8 mouse cellular contexts compared by ENCODE assay signal in the genomic region with DNA sequence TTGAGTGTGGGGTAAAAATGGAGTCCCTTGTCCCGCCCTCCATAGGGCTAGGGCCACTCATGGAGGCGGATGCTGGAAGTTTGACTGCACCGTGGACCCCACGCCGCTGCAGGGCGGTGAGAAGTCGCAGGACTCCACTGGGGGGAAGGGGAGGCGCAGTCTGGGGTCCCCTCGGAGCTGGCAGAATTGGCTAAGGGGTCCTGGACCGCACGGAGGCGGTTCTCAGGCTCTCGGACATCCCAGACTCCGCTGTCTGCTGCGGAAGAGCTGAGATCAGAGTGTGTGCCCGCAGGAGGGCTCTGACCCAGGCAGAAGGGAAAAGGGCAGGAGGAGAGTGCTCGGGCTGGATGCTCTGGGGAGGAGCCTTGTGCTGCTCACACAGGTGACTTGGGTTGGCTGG. TPM values are rescaled to one million over a fixed set of nuclear protein-coding genes. Genes with fewer than 3 reads are reported as not detected.
DNase-seq lines count a peak whose midpoint lies in the region; ATAC-seq lines count a peak whose summit lies in the region.
"Had no signal": no experiment of that assay in that cellular context is flagged by ENCODE, and none has a peak within 500 bp of the region (broad histone marks: within the 10 kb centered on the region; RNA-seq: fewer than 3 reads in every experiment).

No protein-coding gene starts in this region.

- 5% methylated on average over 17 of the region's 17 CpGs for WGBS in forebrain, embryonic 14.5 days
- WGBS in liver, embryonic 12.5 days (ENCODE audit: insufficient replicate concordance) = 4% methylated on average over 17 of the region's 17 CpGs
- 3% methylated on average over 17 of the region's 17 CpGs for WGBS in stomach, embryonic 16.5 days

- no peak overlapping the region for H3K9ac ChIP-seq in forebrain, embryonic 14.5 days (ENCODE audit: low read length)
- no peak overlapping the region for H3K9ac ChIP-seq in liver, embryonic 12.5 days
- peak overlapping the region; percentile 69 for H3K9ac ChIP-seq in stomach, embryonic 16.5 days (ENCODE audit: low read length)

- peak overlapping the region; percentile 45 for H3K4me2 ChIP-seq in forebrain, embryonic 14.5 days (ENCODE audit: low read length)
- H3K4me2 ChIP-seq in liver, embryonic 12.5 days = peak overlapping the region; percentile 54
- H3K4me2 ChIP-seq in stomach, embryonic 16.5 days (ENCODE audit: low read depth, low read length) = peak overlapping the region; percentile 68

- H3K9me3 ChIP-seq in forebrain, embryonic 14.5 days (replicated peaks; ENCODE audit: control insufficient read depth, low read length) = no peaks in the 10 kb centered on the region
- H3K9me3 ChIP-seq in liver, embryonic 12.5 days (replicated peaks) = no peaks in the 10 kb centered on the region
- H3K9me3 ChIP-seq in stomach, embryonic 16.5 days (replicated peaks; ENCODE audit: control insufficient read depth, low read length) = no peaks in the 10 kb centered on the region

- H3K27ac ChIP-seq in forebrain, embryonic 14.5 days (ENCODE audit: low read depth, low read length) = no peak overlapping the region
- H3K27ac ChIP-seq in liver, embryonic 12.5 days = no peak overlapping the region
- no peak overlapping the region for H3K27ac ChIP-seq in stomach, embryonic 16.5 days (ENCODE audit: low read length)

- H3K4me1 ChIP-seq in forebrain, embryonic 14.5 days (ENCODE audit: control insufficient read depth, insufficient read depth, low read length) = peaks cover 4% of the 10 kb centered on the region; the same call in 1 of the 2 replicates
- H3K4me1 ChIP-seq in liver, embryonic 12.5 days = no peaks in the 10 kb centered on the region
- 0 out of 2 replicates have a peak, but pooled peaks cover 7% of the 10 kb centered on the region for H3K4me1 ChIP-seq in stomach, embryonic 16.5 days (ENCODE audit: control insufficient read depth, insufficient read depth, low read length)

- DNase-seq in ovary, postnatal 36 days (ENCODE audit: low spot score) = peak; percentile 11
- DNase-seq in ovary, postnatal 10 days (ENCODE audit: low spot score) = no peak
- DNase-seq in forebrain, embryonic 14.5 days (ENCODE audit: low spot score) = no peak
- no peak for DNase-seq in cerebellum, adult 11-12 months
- no peak for DNase-seq in layer of hippocampus, adult 9-11 months

- H3K36me3 ChIP-seq in forebrain, embryonic 14.5 days (ENCODE audit: control insufficient read depth, insufficient read depth, low read length) = no peaks in the 10 kb centered on the region
- H3K36me3 ChIP-seq in liver, embryonic 12.5 days = no peaks in the 10 kb centered on the region
- no peaks in the 10 kb centered on the region for H3K36me3 ChIP-seq in stomach, embryonic 16.5 days (ENCODE audit: control insufficient read depth, insufficient read depth, low read length)

- no peak overlapping the region for H3K4me3 ChIP-seq in forebrain, embryonic 14.5 days (ENCODE audit: low read depth, low read length)
- peak overlapping the region; percentile 36 for H3K4me3 ChIP-seq in liver, embryonic 12.5 days
- H3K4me3 ChIP-seq in stomach, embryonic 16.5 days (replicated peaks; ENCODE audit: low read length) = peak overlapping the region; percentile 42

- ATAC-seq in forebrain, embryonic 14.5 days = no peak
- no peak for ATAC-seq in liver, embryonic 12.5 days
- no peak for ATAC-seq in stomach, embryonic 16.5 days (ENCODE audit: insufficient read depth, low FRiP score)
- ATAC-seq: activated CD4-positive, CD25-positive, alpha-beta regulatory T cell, adult 4 months had no signal

- H3K27me3 ChIP-seq in forebrain, embryonic 14.5 days (replicated peaks; ENCODE audit: control insufficient read depth, insufficient read depth, low read length) = peaks cover 4% of the 10 kb centered on the region; the same call in 1 of the 2 replicates
- H3K27me3 ChIP-seq in liver, embryonic 12.5 days (replicated peaks) = peaks cover 54% of the 10 kb centered on the region
- H3K27me3 ChIP-seq in stomach, embryonic 16.5 days (ENCODE audit: control insufficient read depth, insufficient read depth, low read length) = peaks cover 4% of the 10 kb centered on the region; the same call in 1 of the 2 replicates

RNA-seq across cellular contexts. Expression of gene Ppp1r36, which starts 17.7 kb away (rescaled TPM):
- polyA plus RNA-seq in forebrain, embryonic 14.5 days (2014; fragmentation: Nextera tagmentation; extraction: Ambion mirVana) = 0.77 and 1.2 TPM in 2 replicates
- 0.18 and 0.29 TPM in 2 replicates for polyA plus RNA-seq in liver, embryonic 12.5 days (2016; fragmentation: Nextera tagmentation; extraction: Ambion mirVana)
- polyA plus RNA-seq in stomach, embryonic 16.5 days (2015; fragmentation: Nextera tagmentation; extraction: Ambion mirVana) = 3.2 and 3.3 TPM in 2 replicates
- polyA plus RNA-seq: activated CD4-positive, CD25-positive, alpha-beta regulatory T cell, adult 4 months had no signal

RNA-seq across cellular contexts. Expression of gene Hspa2, which starts 31.1 kb away (rescaled TPM):
- 4.5 and 5.5 TPM in 2 replicates for polyA plus RNA-seq in forebrain, embryonic 14.5 days (2014; fragmentation: Nextera tagmentation; extraction: Ambion mirVana)
- polyA plus RNA-seq in liver, embryonic 12.5 days (2016; fragmentation: Nextera tagmentation; extraction: Ambion mirVana) = 2.1 and 2.9 TPM in 2 replicates
- polyA plus RNA-seq in stomach, embryonic 16.5 days (2015; fragmentation: Nextera tagmentation; extraction: Ambion mirVana) = 13.6 and 15.3 TPM in 2 replicates
